In genomic region chr12:86110637-86111036, GRCm38 (mm10) we compare ENCODE assay signal across 8 mouse cellular contexts. TPM values are rescaled to one million over a fixed set of nuclear protein-coding genes. Genes with fewer than 3 reads are reported as not detected.
DNase-seq lines count a peak whose midpoint lies in the region; TF ChIP-seq lines count a peak whose summit lies in the region.

No protein-coding gene starts in this region.

- DNase-seq in cerebellum, postnatal 10 days, result peak; percentile 60 to 69
- DNase-seq in cerebellum, adult 9-11 months, result no peak
- DNase-seq in layer of hippocampus, adult 2 months (ENCODE audit: low spot score in 2 of 2), result no peak
- no peak for DNase-seq in layer of hippocampus, adult 11-12 months (ENCODE audit: low spot score)
- peak; percentile 54 for DNase-seq in NIH3T3 (ENCODE audit: low read depth)
- DNase-seq in lung, postnatal 36 days, result peak; percentile 68
- DNase-seq in frontal cortex, postnatal 36 days (ENCODE audit: low spot score in 2 of 2), result no peak
- DNase-seq in neural tube, embryonic 10.5 days (ENCODE audit: extremely low spot score, low spot score), result no peak

- H3K27ac ChIP-seq in layer of hippocampus, adult 2 months, result no peak overlapping the region

- H3K4me3 ChIP-seq in layer of hippocampus, adult 2 months, result no peak overlapping the region

- TF ChIP-seq CTCF in layer of hippocampus, adult 2 months (conservative IDR thresholded peaks at IDR 0.05), result peak; percentile 71

RNA-seq across cellular contexts. Expression of gene Ift43, which starts 28.3 kb away (rescaled TPM):
- 10 to 100 TPM; 14.5 to 14.8 TPM for total RNA-seq in layer of hippocampus, adult 2 months (2021)

RNA-seq across cellular contexts. Expression of gene Tgfb3, which starts 31.8 kb away (rescaled TPM):
- total RNA-seq in layer of hippocampus, adult 2 months (2021), result 10 to 100 TPM; 15.8 to 16.5 TPM

Comparison
In these comparisons a context has a peak if more than half of its experiments do, and no peak if none do; other contexts are left out.
1. DNase-seq: peak in cerebellum, postnatal 10 days (2 of 2), NIH3T3 (single experiment) and lung, postnatal 36 days (single experiment); none in cerebellum, adult 9-11 months (single experiment), layer of hippocampus, adult 2 months (0 of 2), layer of hippocampus, adult 11-12 months (single experiment), frontal cortex, postnatal 36 days (0 of 2) and neural tube, embryonic 10.5 days (single experiment).